Mouse (Mus musculus) T-cell, adult 2 months (primary cell): ENCODE data around the gene Rbfox2.

Experiments
- DNase-seq: peaks from one replicate; pipeline ENCODE4 v3.0.0; 2022; ENCODE audit warnings: low spot score

The Rbfox2 gene

DNA sequence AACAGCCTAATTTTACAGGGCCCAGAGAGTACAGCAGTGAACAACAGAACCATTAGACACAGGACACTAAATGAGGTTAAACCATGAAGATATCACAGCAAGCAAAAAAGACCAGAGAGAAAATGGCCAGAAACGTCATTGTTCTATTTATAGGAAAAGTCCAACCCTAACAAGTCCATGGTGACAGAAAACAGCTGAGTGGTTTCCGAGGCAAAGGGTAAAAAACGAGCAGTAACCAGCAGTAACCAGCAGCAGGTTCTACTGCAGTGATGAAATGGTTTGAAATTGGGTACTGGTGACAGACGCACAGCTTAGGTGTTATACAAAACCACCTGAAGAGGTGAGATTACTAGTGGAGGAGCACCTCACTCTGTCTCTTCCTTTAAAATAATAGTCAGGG lies 72.5 kb downstream of the Rbfox2 start:
- DNase-seq, result no peak

DNA sequence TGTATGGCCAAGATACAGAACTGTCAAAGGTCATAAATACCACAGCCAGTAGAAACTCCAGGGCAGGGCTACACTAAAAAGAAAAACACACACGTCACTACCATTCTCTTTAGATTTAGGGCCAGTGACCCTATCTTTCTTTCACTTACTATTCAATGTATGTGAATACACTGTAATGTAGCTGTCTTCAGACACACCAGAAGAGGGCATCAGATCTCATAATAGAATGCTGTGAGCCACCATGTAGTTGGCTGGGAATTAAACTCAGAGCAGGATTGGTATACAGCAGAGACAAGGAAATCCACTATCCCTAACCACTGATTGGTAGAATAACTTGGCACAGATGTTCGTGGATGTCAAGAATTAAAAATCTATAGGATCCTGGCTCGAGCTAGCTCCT lies 76.7 kb downstream of the Rbfox2 start:
- no peak for DNase-seq

DNA sequence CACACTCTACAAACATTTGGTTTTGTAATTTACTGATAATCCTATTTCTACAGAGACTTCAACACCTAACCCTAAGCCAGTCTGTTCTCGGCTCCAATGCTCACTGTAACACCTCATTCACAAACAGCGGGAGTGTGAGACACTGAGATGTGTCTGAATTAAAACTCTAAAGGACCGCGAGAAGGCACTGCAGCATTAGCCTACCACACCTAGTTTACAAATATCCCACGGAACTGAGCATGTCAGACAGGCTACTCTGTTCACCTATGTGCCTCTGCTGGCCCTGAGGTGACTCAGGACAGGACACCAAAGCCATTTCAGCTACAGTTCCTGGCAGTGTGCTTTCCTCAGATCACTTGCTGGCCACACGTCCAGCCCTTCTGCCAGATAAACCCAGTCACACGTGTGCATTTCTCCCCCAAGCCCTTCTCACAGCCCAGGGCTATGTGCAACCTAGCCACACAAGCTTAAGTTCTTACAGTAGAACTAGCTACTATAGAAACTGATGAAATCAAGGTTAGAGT lies 79.9 kb downstream of the Rbfox2 start:
- no peak for DNase-seq

DNA sequence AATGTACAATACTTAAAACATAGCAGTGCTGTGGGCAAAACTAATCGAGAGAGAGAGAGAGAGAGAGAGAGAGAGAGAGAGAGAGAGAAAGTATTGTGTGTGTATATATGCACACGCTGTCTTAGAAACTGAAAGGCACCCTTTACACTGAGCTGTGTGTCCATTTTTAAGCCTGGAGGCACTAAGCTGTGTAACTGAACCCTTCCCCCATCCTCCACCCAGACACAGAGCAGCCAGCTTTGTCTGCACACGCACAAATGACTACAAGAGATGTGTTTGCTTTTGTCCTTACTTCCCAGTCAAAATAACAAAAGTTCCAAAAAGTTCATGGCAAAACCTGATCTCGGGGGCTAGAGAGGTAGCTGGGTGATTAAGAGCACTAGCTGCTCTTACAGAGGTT lies 80.9 kb downstream of the Rbfox2 start:
- no peak for DNase-seq

DNA sequence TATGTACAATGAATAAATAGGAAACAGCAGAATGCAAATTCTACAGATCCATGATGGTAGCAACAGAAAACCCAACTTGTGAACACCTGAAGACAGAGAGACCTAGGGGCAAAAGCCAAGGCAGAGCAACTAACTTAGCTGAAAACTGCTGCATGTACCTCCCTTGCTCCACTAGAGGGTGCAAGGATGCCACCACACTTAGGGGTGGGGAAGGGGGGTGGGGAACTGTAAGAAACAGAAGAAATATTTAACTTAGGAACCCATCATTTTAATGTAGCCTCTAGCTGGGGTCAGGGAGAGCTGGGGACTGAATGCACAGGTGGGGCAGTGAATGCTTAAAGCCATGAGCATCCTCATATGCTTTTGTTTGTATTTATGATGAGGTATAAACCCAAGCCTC lies 81.5 kb downstream of the Rbfox2 start:
- no peak for DNase-seq

DNA sequence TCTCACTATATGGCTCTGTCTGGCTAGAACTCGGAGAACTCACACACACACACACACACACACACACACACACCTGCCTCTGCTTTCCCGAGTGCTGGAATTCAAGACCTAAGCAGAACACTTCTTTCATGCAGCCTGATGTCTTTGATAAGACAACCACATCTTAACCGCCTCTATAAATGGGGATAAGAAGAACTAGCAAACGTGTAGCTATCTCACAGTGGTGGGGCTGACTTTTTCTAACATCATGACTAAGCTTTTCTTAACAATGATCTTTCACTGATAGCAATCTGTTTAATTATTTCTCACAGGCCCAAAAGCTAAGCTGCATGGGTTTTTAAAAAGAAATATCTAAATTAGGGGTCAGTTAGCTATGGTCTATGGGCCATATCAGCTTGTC lies 86.0 kb downstream of the Rbfox2 start:
- DNase-seq, result no peak

DNA sequence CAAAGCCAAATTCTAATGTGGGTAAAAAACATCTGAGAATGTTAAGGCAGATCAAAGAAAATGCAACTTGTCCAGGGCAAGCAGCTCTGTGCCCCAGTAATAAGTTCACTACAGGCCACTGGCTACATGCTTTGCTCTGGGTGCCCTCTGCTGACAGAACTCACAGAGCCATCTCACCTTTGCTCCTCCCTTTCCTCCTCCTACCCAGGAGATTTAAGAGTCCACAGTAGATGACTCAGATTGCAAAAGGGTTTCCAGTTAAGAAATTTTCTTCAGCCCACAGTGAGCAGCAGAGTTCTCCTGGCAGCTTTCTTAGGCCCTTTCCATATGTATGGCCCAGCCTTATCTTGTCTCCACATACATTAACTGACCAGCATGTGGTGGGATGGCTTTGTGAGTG lies 86.7 kb downstream of the Rbfox2 start:
- DNase-seq, result no peak

DNA sequence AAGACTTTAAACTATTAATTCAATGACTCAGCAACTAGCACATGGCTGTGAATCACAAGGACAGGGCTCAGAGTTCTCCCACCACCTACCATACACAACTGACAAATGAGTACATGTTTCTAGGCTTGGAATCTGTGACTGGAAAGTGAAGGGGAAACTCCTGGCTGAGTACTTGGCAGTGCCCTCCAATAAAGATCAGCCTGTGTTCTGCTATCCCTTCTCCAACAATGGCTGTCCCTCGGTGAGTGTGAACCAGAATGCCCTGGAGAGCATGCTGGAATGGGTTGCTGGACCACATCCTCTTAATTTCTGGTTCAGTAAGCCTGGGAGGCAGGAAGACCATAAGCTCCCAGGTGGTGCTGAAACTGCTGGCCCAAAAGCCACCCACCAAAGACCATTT lies 87.2 kb downstream of the Rbfox2 start:
- no peak for DNase-seq

DNA sequence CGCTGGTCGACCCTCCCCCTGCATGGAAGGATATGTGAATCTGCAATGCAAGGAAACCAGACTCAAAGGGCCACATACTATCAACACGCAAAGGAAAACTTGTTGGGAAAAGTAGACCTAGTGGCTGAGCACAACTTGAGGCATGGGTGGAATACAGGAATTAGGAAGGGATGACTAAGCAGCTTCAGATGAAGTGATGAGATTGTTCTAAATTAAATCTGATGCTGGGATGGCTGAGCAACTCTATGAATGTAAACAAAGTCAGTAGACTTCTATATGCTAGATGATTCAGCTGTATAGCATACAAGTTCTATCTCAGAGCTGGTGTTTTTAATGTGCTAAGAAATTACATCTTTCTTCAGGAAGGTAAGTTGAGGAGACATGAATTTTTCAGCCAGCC lies 88.8 kb downstream of the Rbfox2 start:
- no peak for DNase-seq

DNA sequence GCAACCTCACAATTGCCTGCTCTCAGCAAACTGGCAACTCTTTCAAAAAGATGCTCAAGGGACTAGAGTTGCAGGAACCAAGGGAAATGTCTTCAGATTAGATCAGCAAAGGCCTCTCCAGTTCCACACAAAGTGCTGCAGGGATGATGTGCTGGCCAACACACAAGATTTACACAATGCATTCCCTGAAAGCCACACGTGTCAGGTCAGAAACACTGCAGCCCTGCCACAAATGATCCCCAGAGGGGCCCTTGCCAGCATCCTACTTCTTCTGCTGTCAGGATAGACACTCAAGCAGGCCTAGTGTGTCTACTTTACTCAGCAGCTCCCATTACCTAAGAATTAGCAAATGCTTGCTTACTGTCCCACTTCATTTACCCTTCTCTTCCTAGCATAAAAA lies 89.3 kb downstream of the Rbfox2 start:
- DNase-seq, result no peak

DNA sequence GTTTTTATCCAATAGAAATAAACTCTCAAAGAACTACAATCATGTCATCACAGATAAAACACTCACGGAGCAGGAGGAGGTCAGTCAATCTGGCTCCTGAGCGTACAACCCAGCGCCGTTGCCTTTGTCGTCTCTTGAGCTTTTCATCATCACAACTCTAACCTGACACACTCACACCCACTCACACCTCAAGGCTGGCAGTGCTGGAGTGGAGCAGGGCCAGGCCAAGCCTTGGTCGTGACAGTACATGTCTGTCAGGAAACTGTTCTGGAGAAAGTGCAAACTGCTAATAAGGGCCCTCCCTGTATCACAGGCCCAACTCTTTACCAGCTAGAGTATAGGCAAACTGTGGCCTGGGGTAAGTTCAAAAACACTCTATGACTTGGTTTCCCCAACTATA lies 90.1 kb downstream of the Rbfox2 start:
- no peak for DNase-seq

DNA sequence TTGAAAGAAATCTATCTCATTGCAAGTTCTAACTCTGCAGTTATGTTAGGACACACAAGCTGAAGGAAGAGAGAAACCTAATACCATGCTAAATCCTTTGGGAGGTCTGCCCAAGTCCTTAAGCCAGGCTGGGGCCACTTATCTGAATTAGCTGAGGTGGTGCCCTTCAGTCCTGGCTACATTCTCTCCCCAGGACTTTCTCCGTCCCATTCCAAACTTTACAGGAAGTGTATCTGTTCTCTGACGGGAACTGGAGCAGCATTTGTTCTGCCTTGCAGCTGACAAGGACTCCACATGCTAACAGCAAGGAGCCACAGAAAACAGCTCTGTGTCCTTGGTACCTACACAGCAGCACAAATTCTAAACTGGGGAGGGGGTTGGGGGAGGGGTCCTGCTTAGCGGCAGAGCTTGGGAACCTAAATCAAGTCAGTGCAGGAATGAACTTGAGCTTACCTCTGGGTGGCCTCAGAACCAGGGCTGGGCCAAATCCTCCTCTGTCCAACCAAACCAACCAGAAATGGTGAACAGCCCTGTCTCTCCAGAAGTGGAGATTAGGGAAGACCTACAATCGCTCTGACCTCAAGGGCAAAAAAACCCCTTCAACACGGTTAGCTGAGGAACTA lies 91.5 kb downstream of the Rbfox2 start:
- no peak for DNase-seq

DNA sequence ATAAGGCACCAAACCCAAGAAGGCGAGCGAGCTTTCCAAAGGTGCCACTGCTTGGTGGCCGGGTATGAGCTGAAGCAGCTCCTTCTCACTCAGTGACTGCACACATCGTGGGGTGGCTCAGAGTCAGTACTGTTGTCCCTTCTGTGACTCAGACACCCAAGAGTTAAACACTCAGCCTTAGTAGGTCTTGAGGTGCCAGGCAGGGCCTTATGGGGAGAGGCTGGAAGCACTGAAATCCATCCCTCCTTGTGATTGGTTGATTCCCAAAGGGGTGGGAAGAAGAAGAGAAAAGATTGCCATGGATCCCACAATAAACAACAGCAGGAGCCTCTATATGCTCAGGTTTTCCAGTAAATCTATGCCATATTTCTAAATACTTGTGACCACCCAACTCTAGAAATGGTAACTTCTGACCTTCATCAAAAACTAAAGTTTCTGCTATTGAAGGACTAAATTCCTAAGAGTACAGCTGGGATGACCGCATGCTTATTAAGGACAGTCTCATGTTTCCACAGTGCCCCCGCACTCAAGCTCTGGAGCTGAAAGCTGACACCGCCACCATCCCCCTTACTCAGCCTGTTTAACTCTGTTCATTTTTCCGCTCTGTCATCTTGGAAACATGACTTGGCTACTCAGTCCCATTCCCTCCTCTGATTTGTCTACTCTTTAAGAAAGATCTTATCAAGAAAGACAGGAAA lies 92.2 kb downstream of the Rbfox2 start:
- no peak for DNase-seq

DNA sequence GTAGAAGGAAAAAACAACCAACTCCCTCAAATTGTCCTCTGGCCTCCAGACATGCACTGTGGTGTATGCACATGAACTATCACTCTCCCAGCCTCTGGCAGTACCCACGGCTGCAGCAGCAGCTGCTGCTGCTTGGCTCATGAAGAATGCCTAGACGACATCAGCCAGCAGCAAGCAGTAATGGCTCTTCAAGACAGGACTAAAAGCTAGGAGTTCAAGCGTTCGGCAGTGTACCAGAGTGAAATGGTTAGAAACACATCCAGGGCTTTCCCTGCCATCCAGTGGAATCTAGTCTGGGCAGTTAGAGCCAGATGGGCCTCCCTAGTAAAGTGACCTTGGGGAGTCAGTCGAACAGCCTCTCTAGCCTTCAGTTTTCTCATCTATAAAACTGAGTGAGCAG lies 93.0 kb downstream of the Rbfox2 start:
- DNase-seq, result no peak

DNA sequence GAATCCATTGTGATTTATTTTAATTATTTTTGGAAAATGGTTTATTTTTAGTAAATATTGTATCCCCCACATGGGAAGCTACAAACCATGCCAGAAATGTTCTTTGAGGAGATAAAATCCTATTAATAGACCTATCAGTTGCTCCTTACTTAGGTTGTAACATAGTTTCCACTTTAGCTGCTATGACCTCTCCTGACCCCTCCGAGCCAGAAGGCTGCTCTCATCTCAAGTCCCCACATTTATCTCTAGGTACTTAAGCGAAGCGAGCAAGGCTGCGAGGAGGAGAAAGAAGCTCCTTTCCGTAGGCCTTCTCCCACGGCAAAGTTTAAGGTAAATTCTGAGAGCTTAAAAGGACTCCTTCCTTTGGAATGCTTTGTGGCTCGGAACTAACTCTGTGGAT lies 94.0 kb downstream of the Rbfox2 start:
- DNase-seq, result no peak

DNA sequence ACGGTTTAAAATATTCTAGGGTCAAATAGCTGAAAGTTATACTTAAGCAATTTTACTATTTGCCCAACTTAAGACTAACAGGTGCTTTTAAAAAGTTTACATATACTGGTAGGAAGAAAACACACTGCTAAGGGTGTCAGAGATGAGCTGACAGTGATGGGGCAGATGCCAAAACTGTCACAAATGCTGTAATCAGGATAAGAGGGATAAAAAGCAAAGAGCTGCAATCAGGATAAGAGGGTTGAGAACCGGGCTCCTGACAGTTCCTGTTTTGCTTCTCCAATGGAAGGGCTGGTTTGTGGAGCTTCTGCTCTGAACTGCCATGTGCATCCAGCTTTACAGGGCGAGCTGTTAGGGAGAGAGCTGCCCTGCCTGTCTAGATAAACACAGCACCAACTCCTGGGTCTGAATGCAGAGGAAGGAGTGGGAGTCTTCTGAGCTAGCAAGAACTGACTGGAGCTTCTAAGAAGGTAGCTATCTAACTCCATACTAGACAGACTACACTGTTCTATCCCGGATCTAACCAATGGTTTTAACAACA lies 94.5 kb downstream of the Rbfox2 start:
- no peak for DNase-seq

DNA sequence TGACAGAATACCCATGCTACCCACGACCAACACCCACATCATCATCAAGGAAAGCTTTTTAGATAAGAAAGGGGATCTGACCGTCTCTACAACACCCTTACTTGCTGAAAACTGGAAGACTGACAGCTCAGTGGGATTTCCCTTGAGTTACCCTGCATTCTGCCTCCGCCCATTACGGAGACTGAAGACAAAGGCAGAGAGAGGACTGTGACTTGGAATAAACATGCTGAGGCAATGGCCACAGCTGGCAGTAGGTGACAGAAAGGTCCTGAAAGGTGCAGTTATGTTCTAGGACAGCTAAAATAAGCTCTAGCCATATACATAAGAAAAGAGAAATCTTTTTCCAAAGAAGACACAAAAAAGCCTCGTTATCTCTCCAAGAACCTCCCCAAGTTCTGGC lies 99.8 kb downstream of the Rbfox2 start:
- DNase-seq, result no peak

DNA sequence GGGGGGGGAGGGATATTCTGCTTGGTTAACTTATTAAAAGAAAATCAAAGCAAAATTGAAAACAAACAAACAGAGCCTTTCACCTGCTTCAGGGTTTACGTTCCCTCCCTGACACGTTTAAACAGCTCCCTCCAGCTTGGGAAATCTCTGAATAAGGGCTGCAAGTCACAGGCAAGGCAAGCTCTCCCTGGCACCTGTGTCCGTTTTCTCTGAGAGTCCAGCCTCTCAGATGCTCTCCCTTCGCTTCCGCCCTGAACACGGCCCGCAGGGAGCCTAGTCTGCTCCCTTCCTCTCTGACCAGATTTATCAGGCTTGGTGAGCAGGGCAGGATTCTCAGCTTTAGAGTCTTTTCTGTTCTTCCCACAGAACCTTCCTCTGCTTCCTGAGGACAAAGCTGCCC lies 101.9 kb downstream of the Rbfox2 start:
- DNase-seq, result no peak

DNA sequence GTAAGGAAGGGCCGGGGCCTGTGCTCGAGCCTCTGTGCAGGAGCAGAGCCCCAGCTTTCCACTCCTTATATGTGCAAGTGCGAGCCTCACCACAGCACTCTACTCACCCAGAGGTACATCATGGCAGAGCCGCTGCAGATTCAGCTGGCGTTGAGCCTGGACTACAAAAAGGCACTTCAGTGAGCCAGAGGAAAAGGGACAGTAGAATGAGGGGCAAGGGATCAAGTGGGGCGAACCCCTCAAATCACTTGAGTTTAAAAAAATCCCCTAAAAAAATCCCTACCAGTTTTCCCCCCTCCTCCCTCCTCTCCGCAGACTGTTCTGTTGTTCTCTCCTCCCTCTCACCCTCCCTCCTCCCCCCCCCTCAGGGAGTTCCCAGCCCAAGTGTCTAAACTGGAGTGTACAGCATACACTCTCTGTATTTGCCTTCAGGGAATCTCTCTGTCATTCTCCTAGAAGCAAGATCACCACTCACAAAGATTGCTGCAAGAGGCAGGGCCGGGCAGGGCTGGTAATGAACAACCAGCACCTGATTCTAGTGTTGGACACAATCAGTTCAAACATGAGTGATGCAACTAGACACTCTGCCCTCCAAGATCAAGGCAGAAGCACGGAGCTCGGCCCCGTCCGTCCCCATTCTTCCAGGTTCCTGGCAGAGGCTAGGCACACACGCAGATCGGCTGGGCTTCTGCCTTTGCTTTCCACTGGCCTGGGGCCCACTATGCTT lies 103.4 kb downstream of the Rbfox2 start:
- no peak for DNase-seq

DNA sequence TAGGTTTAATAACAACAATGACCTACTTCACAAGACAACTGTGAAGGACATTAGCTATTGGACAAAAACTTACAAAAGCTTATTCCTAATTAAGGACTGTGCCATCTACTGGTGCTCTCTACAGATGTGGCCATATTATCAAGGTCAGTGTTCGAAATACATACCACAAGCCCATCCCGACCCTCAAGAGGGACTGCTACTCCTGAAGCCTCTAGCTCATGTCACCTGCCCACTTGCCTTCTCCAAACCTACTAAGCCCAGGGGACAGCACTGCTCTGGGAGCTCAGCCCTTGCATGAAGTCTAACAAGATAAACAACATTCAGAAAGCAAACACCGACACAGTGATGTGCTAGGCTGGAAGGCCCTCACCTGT lies 103.9 kb downstream of the Rbfox2 start:
- DNase-seq, result no peak

DNA sequence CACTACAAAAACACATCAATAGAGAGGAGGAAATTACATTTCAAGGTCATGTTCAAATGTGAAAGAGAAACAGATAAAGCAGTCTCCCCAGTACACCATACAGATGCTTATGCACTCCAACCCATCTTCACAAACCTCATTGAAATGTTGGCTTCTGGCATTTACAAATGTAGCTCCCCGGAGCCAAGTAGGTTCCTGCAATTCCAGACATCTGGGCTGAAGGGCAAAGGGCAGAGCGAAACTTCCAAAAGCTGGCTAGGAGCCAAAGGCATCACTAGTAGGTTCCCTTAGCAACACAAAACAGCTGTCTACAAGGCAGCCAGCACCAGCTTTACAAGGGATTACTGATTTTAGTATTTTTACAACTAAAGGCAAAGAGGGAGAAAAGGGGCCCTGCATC lies 104.6 kb downstream of the Rbfox2 start:
- no peak for DNase-seq

DNA sequence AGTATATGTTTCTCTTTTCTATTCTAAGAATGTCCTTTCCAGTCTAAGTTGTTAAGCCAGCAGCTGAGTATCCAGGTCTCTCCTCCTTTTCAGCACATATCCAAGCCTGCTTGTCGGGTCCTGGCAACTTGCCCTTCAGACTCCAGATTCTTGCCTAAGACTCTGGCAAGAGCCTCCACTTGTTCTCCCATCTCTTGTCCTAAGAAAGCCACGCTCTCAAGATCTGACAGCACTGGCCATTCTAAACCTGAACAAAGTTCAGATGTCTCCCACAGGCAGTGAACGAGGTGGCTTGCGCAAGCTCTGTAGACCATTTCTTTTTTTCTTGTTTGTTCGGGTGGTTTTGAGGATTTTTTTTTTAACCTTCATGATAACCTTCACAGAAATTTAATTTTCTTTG lies 110.0 kb downstream of the Rbfox2 start:
- no peak for DNase-seq

DNA sequence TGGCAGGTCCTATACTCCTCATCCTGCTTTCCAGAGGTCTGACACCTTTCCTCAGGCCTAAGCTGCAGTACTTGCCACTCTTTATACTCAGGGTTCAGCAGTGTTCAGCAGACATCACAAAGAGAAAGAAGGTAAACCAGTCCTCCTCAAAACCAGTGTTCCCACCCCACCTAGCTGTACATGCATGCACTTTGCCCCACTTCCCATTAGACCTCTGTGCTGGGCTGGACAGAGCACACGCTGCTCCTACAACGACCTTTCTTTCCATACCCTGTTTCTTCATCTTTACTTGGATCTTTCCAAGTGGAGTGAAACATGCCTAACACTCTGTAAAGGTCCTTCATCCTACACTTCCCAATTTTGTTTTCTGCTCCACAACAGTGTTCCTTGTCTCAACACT lies 110.8 kb downstream of the Rbfox2 start:
- no peak for DNase-seq
